Mouse (Mus musculus): ENCODE measurements around the gene Spata18.

- no peak for TF ChIP-seq TAL1 (IDR thresholded peaks at IDR 0.05; ENCODE audit: low read length)
- no peak for TF ChIP-seq GATA1 (IDR thresholded peaks at IDR 0.05; ENCODE audit: low read length)
These were observed 35.0 kb downstream of the Spata18 start for GRCm38 (mm10) chr5:73686149-73686548.
